Mouse (Mus musculus) NIH3T3 (cell line): ENCODE results near the gene Rplp1.

Experiments used
- DNase-seq: peaks from one replicate; pipeline ENCODE4 v3.0.0-alpha.2; 2012; ENCODE audit warnings: low read depth

Rplp1 gene

DNA sequence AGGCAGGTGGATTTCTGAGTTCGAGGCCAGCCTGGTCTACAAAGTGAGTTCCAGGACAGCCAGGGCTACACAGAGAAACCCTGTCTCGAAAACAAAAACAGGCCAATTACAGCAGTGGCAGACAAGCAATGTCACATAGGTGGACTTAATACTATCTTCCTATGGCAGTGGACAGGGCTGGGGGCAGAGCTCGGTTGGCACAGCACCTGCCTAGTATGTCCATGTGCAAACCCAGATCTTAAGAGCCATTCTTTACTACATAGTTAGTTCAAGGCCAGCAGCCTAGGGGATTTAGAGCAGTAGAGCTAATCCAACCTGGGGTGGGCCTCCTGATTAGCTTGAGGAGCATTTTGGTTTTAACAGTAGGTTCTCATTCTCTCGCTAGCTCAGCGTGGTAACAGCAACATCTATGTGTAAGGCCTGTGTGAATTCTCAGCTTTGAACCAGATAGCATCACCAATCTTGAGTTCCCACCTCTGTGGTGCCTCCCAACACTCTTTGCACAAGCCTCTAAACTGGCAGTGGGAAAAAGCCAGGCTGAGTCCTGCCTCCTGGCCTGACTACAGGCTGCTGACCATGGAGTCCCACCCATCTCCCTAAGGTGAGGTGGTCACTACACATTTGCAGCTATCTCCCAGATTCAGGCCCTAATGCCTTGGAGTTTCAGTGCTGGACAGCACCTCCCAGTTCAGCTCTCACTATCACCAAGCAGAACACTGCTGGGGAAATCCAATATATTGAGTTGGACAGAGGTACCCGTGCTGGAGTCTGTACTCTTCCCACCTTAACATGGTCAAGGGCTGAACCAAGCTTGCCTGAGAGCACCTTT, 2.8 kb downstream of the Rplp1 start:
- DNase-seq, result no peak

DNA sequence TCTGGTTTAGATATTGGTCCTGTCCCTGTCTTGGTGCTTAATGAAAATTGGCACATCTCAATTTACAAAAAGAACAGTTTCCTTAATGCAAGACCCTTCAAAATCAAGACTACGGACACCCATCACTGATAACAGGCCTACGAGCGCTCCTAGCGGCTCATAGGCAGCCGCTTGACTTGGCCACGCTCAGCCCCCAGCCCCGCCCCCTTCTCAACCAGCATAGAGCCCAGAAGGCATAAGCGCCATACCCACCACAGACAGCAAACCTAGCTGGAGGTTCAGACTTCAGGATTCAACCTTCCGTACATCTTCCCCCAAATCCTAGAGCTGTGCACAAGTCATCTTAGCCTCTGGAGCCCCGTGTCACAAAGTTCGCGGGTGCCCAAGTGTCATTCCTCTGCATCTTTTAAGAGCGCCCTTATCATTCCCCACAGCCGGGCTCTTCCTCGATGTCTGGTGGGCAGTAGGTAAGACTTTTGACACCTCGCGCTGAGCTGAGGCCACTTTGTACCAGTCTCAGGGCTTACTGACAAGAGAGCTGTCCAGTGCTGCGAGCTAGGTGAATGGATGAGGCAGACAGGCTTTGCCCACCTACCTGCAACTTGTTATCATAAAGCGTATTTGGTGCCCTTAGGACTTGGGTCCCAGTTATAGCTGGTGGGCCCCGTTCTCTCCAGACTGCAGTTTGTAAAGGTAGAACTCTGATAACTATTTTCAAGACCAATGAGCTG, 3.7 kb downstream of the Rplp1 start:
- DNase-seq, result peak; percentile 59

DNA sequence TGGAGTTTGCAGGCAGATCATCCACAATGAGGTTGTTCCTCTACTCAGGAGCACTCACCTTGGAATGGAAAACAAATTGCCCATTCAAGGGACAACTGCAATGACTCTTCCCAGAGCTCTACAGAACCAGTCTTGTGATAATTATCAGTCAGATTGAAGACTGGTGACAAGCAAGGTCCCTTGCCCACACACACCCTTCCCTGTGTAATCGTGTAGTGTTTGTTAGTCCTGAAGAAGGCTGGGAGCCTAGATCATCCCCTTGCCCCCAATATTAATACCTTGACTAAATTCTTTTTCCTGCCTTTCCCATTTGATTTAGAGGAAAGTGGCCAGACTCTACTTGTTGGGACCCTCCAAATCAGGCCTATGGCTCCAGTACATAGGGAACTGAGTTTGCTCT, 4.7 kb downstream of the Rplp1 start:
- DNase-seq, result no peak

DNA sequence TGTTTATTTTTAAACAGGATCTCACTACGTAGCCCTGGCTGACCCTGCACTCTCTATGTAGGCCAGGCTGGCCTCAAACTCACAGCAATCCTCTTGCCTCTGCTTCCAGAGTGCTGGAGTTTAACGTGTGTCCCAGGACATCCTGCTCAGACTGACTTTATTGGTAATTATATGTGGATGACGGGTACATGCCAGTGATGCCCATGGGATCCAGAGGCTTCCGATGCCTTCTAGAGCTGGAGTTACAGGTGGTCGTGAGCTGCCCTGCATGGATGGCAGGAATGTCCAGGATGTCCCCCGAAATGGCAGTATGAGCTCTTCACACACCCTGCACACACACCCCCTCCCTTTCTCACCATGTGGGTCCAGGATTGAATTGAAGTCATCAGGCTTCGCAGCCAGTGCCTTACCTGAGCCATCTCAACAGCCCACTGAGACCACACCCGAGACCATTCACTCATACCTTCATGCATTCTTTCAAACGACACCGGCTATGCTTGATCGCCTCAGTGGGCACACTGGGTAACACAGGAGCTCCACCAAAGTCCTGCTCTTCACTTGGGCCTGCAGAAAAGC, 5.4 kb downstream of the Rplp1 start:
- no peak for DNase-seq

DNA sequence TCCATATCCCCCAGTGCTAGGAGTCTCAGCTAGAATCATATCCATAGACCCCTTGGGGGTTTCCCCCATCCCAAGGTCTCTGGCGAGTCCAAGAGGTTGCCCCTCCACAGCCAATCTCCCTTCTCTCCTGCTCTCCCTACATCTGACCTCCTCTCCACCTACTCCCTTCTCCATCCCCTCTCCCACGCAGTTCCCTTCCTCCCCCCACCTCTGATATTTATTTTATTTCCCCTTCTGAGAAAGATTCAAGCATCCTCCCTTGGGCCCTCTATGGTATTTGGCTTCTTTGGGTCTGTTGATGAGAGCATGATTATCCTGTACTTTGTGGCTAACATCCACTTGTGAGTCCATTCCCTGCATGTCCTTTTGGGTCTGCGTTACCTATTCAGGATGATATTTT, 6.0 kb downstream of the Rplp1 start:
- DNase-seq, result no peak

DNA sequence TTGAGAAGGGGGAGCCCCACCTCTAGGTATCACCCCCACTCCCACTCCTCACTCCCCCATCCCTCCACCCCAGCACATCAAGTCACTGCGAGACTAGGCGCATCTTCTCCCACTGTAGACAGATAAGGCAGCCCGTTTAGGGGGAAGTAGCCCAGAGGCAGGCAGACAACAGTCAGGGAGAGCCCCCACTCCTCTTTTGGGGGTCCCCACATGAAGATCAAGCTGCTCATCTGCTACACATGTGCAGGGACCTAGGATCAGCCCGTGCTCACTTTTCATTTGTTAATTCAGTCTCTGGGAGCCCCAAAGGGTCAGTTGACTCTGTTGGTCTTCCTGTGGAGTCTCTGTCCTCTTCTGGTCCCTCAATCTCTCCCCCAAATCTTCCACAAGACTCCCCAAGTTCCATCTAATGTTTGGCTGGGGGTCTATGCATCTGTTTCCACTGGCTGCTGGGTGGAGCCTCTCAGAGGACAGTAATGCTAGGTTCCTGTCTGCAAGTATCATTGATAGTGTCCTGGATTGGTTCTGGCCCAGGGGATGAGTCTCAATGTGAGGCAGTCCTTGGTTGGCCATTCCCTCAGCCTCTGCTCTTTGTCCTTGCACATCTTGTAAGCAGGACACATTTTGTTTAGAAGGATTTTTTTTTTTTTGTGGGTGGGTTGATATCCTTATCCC, 6.6 kb downstream of the Rplp1 start:
- no peak for DNase-seq

DNA sequence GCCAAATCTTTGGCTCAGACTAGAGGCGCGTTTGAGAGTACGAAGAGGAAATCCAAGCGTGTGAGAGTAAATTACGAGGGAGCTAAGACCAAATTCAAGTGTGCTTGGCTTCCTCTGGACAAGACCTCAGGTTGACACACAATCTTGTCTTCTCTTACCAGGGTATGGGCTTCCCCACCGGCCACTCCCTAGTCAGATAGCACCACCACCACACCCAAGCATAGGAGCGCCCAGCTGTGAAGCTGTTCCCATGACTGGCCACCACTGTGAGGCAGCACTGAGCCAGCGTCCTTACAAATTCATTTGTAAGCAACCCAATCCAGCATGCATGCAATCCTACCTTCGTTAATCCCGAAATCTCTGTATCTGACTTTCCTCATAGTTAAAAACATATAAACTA, 7.4 kb downstream of the Rplp1 start:
- peak; percentile 37 for DNase-seq

DNA sequence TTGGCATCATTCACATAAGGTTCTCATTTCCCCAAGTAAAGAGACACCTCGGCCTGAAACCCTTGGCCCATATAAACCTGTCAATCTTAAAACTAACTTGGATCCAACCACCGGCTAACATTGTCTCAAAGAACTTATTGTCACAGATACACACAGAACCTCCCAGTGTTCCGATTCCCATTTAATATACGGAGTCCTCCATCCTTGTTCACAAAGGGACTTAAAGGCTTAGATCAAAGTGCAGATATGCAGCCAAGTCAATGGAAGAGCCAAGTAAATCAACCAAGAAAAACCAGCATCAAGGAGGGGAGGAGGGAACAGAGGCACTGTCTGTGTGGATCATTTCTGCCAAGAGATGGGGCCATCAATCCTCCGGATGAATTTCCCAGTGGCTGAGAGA, 8.8 kb downstream of the Rplp1 start:
- no peak for DNase-seq

DNA sequence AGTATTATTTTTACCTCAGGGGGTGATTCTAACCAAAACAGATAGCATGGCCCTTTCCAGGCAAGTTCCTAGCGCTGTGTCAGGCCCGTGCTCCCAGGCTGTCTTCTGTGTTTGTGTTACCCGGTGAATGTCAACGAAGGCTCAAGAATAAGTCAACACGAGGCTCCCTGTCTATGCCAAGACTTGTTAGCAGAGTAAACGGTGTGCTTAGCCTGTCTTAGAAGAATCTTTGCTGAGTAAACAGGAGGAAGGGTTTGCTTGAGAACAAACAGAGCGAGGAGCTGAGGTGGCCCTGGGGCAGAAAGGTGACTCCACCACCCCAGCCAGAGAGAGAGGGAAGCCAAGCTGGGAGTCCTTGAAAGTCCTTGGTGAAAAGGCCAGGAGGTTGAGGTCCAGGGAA, 10.1 kb downstream of the Rplp1 start:
- DNase-seq, result no peak

DNA sequence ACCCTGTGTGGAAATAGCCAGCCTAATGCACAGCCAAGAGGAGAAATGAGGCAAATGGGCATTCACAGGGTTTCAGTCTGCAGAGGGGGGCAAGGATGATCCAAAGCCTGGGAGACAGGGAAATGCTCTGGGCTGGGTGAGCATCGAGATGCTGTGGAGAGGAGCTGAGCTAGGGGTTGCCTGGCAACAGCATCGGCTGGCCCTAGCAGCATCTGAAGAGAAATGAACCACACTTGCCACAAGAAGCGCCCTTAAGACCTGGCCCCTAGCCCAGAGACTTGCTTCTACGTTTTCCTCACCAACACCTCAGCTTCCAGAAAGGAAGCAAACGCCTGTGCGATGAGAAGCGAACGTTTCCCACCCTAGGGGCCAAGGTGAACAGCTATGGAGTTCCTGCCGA, 11.9 kb downstream of the Rplp1 start:
- no peak for DNase-seq

DNA sequence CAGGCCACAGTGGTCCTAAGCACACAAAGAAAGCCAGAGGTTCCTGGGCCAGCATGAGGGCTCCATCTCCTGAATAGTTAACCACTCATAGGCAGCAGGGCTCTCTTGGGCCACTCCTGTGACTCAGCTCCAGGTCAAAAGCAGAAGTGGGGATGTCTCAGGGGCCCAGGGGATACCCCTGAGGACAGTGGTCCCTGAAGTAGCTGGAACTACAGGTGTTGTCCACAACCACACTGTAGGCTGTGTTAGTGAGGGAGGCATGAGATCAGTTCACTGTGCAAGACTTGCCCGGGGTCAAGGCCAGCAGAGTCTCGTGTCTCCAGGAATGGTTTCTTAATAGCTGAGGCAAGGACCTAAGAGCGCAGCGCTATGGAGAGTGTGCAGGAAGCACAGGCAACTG, 12.8 kb downstream of the Rplp1 start:
- DNase-seq, result no peak

DNA sequence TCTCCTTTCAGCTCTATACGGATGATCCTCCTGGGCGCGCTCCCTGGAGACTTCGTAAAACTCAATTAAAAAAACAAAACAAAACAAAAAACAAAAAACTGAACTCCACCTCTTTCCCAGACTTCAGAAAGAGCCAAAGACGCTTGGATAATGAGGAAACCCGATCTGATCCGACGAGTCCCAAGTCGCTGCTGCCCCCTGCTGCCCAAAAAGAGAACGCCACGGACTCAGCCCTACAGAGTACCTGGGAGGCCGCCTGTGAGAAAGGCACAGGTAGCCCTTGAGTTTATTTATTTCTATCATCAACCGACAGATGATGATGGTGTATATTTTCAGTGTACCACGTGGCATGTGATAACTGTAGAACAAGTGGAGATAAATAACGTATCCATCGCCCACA, 14.5 kb downstream of the Rplp1 start:
- peak; percentile 79 for DNase-seq

DNA sequence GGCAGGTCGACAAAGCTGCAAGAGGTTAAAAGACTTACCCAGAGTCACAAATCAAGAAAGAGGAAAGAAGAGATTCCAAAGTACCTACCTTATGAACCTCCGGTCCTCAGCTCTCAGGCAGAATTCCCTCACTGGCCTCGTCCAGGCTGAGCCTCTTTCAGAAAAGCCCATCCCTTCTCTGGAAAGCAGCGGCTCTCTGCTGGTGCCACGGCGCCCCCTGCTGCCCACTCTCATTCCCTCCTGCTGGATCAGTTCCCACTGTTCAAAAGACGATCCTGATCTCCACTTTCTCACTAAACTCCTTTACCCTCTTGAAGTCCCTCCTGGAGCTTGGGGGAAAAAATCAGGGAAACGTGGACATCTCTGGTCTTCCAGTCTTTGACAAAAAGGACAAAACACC, 15.9 kb downstream of the Rplp1 start:
- DNase-seq, result peak; percentile 87

DNA sequence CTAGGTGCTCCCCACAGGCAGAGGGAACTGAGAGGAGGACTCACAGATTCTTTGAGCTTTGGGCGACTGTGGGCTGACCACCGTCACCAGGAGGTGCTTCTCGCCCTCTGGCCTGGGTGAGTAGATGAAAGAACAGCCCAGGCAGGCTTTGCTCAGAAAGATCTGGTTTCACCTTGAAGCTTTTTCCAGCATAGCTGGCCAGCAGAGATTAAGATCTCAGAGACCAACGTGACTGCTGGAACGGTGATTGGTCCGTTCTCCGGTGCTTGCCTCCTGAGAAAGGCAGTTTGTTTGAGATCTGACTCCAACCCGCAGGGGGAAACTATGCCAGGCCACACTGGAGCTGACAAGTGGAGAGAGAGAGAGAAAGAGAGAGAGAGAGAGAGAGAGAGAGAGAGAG, 19.3 kb downstream of the Rplp1 start:
- DNase-seq, result no peak

DNA sequence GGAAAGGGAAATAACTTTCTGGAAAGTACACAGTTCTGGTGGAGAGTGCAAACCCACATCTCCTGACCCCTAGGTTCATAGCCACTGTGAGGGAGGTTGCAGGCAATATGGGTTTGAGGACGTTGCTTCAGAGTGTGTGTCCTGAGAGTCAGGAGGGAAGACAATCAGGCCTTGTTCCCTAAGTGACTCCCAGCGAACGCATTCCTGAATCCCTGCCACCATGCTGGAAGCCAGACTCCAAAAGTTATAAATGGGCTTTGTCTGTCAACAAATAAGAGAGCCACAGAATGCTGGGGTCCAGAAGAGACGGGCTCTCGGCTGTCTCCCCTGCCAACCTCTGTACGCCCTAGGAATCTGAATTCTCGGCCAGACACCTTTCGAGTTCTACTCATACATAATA, 24.5 kb downstream of the Rplp1 start:
- DNase-seq, result peak; percentile 24

DNA sequence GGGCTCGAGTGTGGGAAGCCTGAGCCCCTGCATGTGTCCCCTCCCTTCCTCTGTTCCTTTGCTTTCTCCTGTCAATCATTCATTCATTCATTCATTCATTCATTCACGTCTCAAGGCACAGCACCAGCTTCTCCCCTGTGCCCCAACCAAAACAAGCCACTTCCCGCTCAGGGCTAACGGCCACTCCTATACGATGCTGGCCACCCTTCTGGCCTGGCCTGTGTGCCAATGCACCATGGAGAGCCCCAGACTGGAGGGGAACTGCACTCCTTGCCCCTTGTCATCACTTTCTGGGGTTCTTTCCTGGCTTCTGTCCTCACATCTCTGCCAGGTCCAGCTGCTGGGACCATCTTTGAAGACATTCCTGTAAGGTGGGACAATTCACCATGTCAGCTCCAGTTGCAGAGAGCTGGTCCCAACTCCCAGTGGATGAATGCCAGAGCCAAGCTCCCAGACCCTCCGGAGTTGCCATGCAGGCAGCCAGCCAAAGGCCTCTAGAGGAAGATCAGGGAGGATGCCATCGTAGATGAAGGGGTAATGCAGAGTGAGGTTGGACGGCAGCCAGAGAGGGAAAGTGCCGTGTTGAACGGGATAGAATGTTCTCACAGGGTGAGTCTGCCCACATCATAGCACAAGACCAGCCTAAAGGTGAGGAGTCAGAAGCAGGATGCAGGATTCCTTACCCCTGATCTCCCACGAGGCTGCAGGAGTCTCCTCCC, 26.5 kb downstream of the Rplp1 start:
- no peak for DNase-seq

DNA sequence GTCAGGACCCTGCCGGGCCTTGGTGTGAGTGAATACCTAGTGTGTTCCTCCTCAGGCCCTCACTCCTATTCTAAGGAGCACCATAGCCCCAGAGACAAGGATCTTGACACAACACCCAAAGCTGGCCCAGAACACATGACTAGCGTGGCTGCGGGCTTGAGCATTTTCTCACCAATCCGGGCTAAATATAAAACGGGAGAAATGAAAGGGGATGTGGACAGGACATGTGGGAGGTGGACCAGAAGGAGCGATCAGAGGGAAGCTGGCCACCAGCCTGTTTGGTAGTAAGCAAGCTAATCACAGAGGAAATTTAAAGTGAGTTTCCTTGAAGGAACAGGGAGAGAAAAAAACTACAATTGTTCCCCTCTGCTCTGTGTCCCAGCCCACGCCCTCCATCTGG, 28.4 kb downstream of the Rplp1 start:
- DNase-seq, result no peak

DNA sequence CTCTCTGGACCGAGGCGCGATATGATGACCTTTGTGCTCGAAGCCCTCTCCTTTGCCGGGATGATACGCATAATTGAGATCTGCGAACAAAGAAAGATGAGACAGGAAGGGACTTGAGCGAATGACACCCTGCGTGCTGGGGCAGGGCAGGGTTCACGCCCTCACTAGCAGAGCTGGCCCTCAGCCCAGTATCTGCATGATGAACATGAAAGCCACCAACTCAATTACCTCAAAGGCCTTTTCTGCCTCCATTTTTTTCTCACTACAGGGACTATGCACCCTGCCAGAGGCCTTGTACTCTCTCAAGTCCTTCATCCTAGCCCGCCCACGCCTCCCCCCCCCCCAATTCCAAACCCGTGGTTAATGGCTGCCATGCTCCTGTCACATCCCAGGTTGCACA, 29.4 kb downstream of the Rplp1 start:
- DNase-seq, result no peak

DNA sequence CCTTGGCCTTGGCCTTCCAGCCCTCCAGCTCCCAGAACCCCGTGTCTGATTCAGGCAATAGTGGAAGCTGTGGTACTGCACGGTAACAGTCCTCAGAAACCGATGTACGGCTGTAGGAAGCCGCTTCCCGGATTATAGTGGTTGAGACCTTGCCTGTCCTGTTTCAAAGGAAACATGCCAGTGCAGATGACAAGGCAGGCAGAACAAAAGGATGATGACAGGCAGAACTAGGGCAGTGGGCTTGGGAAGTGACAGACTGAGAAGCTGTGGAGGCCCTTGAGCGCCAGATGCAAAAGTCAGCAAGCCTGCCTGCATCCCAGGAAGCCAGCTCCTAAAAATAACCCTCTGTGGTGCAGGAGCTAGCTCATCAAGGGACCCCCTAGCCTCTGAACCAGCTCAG, 30.0 kb downstream of the Rplp1 start:
- DNase-seq, result no peak

DNA sequence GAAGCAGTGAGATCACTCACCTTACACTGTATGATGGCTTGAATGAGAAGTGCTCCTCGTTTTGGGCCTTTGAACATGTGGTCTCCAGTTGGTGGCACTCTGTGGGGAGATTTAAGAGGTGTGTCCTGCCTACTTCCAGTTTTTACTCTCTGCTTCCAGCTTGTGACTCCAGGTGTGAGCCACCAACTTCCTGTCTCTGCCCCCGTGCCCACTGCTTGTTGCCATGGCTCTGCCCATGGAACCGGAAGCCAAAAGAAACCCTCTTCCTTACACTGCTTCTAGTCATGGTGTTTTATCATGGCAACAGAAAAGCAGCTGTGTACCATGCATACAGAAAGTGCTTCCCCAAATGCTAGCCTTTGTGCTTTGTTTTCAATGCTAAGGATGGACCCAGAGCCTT, 32.2 kb downstream of the Rplp1 start:
- DNase-seq, result no peak

DNA sequence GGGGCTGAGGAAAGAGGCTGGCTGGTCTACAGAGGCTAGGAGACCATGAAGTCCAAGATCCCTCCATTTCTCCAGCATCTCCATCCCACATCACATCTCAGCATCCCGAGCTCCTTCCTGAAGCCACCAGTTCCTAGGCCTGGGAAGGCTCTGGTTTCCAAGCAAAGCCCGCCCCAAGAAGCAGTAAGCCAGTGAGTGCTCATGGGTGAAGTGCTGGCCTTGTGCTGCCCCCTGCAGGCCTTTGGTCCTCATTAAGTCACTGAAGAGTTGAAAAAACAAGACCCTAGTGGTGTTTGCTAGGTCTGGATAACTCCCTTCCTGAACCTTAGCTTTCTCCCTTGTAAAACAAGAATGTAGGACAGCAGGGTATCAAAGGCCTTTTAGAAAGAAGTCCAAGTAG, 35.5 kb downstream of the Rplp1 start:
- DNase-seq, result peak; percentile 77
